Mouse (Mus musculus) cerebral cortex, adult 2 months (tissue): Measurements from ENCODE around the gene Wipf1.

Experiments used
- WGBS: fragments of 180-500 bp; shearing (Covaris S2); methylation state at CpG from one replicate; pipeline ENCODE4 v1.1.7; 2018; 5-methylcytosine and 5-hydroxymethylcytosine counted together

Gene Wipf1

DNA sequence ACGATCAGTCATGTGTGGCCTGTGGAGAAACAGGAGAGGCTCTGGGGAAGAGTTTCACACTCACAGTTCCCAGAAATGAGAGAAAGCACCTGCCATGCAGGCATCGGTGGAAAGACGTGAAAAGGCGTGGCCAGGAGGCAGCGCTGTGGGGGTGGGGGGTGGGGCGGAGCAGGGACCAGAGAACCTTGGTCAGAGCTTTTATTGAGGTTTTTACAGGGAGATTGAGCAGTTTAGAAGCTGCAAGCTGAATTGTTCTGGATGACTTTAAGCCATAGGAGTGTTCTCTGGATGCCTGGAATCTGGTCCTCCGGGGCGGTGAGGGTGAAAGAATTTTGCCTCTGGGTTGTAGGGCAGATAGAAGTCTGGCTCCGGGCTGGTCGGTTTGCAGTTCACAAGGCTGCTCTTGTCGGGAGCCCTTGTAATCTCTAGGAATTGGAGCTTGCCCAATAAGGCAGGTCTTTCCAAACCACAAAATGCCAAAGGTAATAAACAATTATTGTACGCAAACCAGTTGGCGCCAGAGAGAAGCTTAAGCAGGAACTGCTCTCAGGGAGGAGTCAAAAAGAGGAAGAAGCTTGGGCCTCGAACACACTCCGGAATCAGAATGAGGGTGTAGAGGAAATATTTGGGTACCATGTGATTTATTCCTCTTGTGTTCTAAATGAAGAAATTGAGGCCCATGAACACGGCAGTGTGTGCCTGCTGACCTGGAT lies 11.1 kb upstream of the Wipf1 start:
- 50% methylated on average over 16 of the region's 16 CpGs for WGBS

GRCm38 (mm10) chr2:73539697-73540096 lies 10.2 kb upstream of the Wipf1 start:
- 32% methylated on average over 1 of the region's 1 CpGs for WGBS

DNA sequence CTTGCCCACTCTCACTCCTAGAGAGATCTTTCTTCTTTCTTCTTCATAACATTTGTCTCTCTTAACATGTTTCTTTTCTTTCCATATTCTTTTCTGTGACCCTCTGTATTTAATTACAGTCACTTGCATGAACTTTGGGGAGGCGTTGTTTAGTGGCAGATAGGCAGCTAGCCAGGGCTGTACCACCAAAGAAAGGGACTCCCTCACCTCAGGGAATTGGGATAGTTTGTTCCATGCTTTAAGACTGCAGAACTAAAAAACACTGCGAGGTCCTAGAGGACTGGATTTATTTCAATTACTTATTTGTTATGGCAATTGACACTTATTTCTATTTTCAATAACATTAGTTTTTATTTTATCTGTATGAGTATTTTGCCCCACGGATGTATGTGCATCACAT lies 9.6 kb upstream of the Wipf1 start:
- WGBS = 94% methylated on average over 3 of the region's 3 CpGs

GRCm38 (mm10) chr2:73538590-73538989 lies 9.1 kb upstream of the Wipf1 start:
- WGBS = 81% methylated on average over 13 of the region's 13 CpGs

- 85% methylated on average over 15 of the region's 15 CpGs for WGBS
These were observed 6.7 kb upstream of the Wipf1 start for GRCm38 (mm10) chr2:73536091-73536783.

GRCm38 (mm10) chr2:73534720-73535119 lies 5.2 kb upstream of the Wipf1 start:
- WGBS = 81% methylated on average over 10 of the region's 10 CpGs

DNA sequence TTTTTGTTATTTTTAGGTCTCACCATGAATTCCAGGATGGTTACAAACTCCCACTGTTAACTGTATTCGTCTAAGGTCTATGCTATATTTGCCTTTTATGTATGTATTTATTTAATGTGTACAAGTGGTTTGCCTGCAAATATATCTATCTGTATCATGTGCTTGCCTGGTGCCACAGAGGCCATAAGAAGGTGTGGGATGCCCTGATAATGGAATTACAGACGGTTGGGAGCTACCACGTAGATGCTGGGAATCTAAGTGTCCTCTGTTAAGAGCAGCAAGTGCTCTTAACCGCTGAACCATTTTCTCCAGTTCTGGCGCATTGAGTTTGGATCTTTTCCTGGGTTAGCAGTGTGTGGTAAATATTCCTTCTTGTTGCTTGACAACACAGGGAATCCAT lies 953 bp upstream of the Wipf1 start:
- WGBS = 81% methylated on average over 5 of the region's 5 CpGs

DNA sequence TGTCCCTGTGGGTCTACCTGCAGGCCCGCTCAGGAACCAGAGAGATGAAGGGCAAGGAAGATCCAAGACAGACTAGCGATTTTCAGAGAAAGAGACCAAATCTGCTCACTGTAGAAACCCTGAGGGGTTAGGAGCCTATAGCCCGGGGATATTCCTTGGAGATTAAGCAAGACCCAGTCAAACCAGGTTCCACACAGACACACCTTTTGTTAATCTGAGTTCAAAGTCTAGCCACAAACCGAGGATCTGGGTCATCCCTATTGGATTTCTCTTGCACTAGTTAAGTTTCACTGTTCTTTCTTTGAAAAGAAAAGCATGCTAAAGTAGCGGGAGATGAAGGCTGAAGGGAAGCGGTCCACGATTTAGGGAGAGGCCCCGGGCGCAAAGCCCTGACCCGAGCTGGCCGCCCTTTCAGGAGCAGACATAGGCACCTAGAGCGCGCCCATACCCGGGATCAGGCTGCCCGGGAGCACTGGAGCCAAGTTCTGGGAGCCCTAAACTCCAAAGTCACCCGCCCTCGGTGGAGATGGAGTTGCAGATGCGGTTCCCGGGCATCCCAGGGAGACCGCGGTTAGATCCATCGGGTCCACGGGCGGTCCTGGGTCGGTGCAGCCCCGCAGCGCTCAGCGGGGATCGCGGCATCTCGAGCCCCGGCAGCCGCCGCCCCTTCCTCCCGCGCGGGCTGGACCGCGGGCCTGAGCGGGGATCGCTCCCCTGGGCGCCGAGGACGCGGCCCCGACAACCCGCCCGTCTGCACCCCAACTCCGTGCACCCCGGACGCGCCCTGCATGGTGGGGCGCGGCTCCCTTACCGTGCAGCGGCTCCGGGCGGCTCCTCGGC lies 798 bp downstream of the Wipf1 start:
- WGBS = 5% methylated on average over 59 of the region's 59 CpGs

- 78% methylated on average over 11 of the region's 11 CpGs for whole genome bisulfite sequencing
These were observed 1.6 kb downstream of the Wipf1 start for GRCm38 (mm10) chr2:73527956-73528355.

GRCm38 (mm10) chr2:73526691-73527090 lies 2.8 kb downstream of the Wipf1 start:
- WGBS = 69% methylated on average over 9 of the region's 9 CpGs

DNA sequence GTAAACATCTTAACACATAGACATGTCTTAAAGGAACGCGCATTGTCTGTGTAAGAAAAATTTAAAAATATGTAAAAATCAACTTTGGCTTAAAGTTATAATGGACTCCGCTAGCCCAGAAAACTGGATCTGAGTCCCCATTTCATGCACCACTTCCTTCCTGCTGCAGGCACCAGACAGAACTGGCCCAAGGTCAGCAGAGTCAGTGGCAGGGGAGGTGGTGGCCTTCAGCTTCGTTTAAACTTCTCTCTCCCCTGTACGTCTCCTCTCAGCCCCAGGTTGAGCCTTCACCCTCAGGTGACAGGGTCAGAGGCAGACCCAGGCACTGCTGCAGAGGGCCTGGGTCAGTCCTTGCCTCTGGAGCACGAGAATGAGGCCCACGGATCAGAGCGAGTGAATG lies 6.6 kb downstream of the Wipf1 start:
- 65% methylated on average over 8 of the region's 8 CpGs for WGBS

- WGBS = 68% methylated on average over 6 of the region's 6 CpGs
These were observed 7.2 kb downstream of the Wipf1 start for GRCm38 (mm10) chr2:73522336-73522735.

DNA sequence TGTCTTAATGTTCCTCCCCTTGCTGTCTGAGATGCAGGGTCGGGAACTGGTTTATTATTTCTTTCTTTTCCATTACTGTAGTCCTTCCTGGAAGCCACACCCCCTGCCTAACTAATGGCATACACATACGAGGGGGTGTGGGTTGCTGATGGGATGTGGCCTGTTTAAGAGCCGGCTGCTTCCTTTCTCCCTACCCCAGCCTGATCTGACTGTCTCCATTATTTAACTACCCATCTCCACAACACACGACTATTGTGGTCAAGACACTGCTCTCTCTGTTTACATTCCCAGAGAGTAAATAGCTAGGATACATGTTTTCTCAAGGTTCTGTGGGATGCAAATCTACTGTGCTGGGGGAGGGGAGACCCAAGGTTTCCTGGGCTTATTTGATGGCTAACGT lies 7.8 kb downstream of the Wipf1 start:
- WGBS = 59% methylated on average over 5 of the region's 5 CpGs

- 83% methylated on average over 5 of the region's 5 CpGs for WGBS
These were observed 10.6 kb downstream of the Wipf1 start for GRCm38 (mm10) chr2:73518966-73519365.

DNA sequence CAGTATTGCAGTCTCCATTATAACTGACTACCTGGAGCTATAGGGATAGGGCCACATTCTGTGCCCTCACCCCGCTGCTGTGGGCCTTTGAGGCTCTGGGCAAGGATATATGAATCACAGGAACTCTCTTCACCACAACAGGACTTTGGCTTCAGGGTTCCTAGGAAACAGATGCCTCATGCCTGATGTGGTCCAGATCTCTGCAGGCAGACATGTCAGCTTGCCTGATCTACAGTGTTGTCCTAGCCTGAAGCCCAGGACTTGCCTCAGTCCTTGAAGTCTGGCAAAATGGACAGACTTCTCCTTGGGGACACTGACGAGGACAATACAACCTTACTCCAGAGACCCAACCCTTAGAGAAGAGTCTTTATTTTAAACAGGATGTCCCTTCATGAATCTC lies 11.2 kb downstream of the Wipf1 start:
- 82% methylated on average over 2 of the region's 2 CpGs for WGBS

- 88% methylated on average over 6 of the region's 6 CpGs for WGBS
These were observed 15.4 kb downstream of the Wipf1 start for GRCm38 (mm10) chr2:73514178-73514577.

DNA sequence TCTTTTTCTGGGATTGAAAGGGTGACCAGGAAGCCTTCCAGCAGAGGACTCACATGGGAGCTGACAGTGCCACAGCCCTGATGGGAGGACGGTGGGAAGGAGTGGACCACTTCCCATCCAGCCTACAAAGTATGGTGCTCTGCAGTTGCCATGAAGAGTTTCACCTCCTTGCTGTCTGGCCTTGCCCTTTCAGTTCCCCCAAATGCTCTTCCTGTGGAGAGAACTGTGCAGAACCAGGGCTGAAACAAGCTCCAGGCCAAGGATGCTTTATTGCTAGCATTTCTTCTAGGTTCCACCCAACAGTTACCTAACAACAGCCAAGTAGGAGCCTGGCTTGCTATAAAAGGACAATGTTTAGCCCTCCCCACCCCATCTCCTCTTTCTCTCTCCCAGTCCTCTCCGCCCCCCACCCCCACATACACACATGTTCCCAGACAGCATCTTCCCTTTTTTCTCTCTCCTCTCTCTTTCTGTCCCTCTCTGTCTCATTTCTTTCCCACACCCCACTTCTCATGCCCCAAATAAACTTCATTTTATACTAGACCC lies 16.3 kb downstream of the Wipf1 start:
- 43% methylated on average over 2 of the region's 2 CpGs for WGBS

- WGBS = 67% methylated on average over 3 of the region's 3 CpGs
These were observed 17.5 kb downstream of the Wipf1 start for GRCm38 (mm10) chr2:73512044-73512443.

DNA sequence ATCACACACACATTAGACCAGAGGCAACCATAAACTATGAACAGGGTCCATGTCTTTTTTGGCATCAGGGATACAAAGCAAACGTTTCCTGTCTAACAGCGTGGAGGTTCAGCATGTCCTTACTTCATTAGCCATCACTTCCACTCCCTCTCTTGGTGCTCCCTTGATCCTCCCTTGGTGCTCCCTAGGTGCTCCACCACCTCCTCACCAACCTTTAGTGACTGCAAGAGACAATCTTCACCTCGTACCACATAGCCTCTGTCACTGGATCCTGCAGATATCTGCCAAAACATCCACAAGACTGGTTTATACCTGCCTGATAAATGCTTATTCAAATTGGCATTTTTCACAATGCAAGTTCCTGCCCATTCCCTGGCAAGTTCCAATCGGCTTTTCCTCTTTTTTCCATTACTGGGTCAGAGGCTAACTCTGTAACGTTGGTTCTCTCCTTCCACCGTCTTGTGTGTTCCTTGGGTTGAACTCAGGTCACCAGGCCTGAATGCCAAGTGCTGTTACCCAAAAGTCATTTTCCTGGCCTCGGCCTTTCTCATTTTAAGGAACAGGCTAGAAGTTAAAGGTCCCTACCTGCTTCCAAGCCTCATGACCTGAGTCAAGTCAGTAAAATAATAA lies 18.7 kb downstream of the Wipf1 start:
- WGBS = 86% methylated on average over 7 of the region's 7 CpGs

- 86% methylated on average over 3 of the region's 3 CpGs for WGBS
These were observed 19.6 kb downstream of the Wipf1 start for GRCm38 (mm10) chr2:73510025-73510288.

DNA sequence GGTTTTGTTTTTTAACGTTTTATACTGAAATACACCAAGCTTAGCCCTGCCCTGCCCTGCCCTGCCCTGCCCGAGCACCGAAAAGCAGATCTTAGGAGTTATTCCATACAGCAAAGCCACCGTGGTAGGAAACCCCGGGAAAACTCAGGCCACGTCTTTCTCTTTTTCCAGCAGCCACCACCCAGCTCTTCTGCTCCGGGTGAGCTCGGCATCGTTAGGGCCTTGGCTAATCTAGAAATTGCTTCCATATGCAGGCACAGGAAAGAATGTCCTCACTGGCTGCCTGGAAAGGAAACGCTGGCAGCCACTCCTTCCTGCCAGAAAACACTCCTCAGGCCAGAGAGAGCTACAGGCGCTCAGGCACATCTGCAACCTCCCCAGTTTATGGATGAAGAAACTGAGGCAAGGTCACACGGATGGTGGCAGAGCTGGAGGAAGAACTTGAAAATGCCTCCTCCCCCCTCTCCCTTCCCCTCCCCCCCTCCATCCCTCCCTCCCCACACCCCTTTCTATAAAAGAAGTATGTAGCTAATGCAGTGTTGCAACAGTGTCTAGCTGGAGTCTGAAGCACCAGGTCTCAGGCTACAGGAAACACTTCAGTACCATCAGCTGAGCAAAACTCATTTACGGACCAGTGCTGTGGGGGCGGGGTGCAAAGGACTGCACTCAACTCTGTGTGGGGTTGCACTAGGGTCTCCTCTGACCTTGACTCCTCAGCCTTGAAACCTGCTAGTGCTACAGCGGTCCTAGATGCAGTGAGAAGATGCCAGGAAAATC lies 20.1 kb downstream of the Wipf1 start:
- 43% methylated on average over 15 of the region's 15 CpGs for WGBS
